Mouse (Mus musculus) midbrain, embryonic 12.5 days (tissue): ENCODE data around the gene Susd3. TPM values are rescaled to one million over a fixed set of nuclear protein-coding genes. Genes with fewer than 3 reads are reported as not detected.

Experiments
- ATAC-seq: fragments of 200-750 bp; cut with Nextera tagmentation; 2 replicates; pipeline ENCODE4 v1.8.0; 2017; ENCODE audit warnings: low read depth, moderate TSS enrichment, moderate library complexity; ENCODE audit not compliant: low FRiP score
- H3K27ac ChIP-seq: fragments of 300-500 bp; sonication (generic); replicated peaks from 2 replicates; pipeline ENCODE4 v1.5.1; 2016; ENCODE audit warnings: mild to moderate bottlenecking
- H3K27me3 ChIP-seq: fragments of 300-500 bp; sonication (generic); 2 replicates; pipeline ENCODE4 v1.6.1; 2016; ENCODE audit warnings: mild to moderate bottlenecking
- H3K36me3 ChIP-seq: fragments of 300-500 bp; sonication (generic); 2 replicates; pipeline ENCODE4 v1.6.1; 2016
- H3K4me1 ChIP-seq: fragments of 300-500 bp; sonication (generic); 2 replicates; pipeline ENCODE4 v1.6.1; 2016
- H3K4me2 ChIP-seq: fragments of 300-500 bp; sonication (generic); replicated peaks from 2 replicates; pipeline ENCODE4 v1.6.1; 2016; ENCODE audit warnings: mild to moderate bottlenecking, moderate library complexity
- H3K4me3 ChIP-seq: fragments of 300-500 bp; sonication (generic); 2 replicates; pipeline ENCODE4 v1.5.1; 2016; ENCODE audit warnings: mild to moderate bottlenecking
- H3K9ac ChIP-seq: fragments of 300-500 bp; sonication (generic); replicated peaks from 2 replicates; pipeline ENCODE4 v1.6.1; 2016; ENCODE audit warnings: mild to moderate bottlenecking, moderate library complexity
- H3K9me3 ChIP-seq: fragments of 300-500 bp; sonication (generic); 2 replicates; pipeline ENCODE4 v1.6.1; 2016; ENCODE audit warnings: mild to moderate bottlenecking
- WGBS: fragments of 180-500 bp; shearing (Covaris S2); methylation state at CpG from one replicate; pipeline ENCODE4 v1.1.7; 2016; 5-methylcytosine and 5-hydroxymethylcytosine counted together
- polyA plus RNA-seq: library from polyadenylated mRNA; unstranded; fragments of >200 nt; fragmentation: Nextera tagmentation; extraction: Ambion mirVana; gene quantifications from 2 replicates; pipeline ENCODE4 v1.2.1, GENCODE M21; 2016

The Susd3 gene
- polyA plus RNA-seq, 1 experiment from 2014 or later: 0.70 TPM

DNA sequence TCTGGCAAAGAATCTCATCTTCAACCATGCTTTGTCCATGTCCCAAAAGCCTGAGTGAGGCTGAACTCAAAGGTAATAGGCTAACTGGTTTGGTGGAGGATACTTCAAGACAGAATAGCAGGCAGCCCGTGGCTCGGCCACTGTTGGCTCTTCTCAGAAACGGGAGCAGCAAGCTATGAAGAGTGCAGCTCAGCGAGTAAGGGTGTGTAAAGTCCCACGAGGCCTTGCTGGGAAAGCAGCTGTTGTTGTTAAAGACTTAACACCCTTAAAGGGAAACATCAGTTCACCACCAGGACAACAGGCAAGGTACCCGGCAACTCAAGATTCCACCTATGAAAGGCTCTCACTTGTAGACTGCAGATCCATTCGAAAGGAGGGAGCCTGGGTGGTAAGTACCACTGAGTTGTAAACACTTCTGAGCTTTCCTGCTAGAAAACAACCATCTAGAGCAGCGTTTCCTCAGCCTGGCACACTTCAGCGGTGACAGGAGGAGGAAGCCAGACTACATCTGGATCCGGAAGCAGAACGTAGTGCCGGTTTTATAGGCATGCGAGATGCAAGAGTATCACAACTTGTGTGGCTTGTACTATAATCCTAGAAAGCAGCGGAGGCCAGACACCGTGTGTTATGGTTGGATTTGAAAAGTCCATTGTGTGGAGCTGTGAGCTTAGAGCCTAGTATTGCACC is 11.7 kb upstream of the Susd3 start:
- no peaks in the 10 kb centered on the region for H3K27me3 ChIP-seq
- peaks cover 3% of the 10 kb centered on the region; the same call in 1 of the 2 replicates for H3K36me3 ChIP-seq
- H3K27ac ChIP-seq: no peak overlapping the region
- no peak overlapping the region for H3K4me2 ChIP-seq
- ATAC-seq: no peak
- no peaks in the 10 kb centered on the region for H3K4me1 ChIP-seq
- WGBS: 87% methylated on average over 15 of the region's 15 CpGs
- no peak overlapping the region for H3K4me3 ChIP-seq
- H3K9ac ChIP-seq: no peak overlapping the region
- H3K9me3 ChIP-seq: no peaks in the 10 kb centered on the region

- Histone ChIP-seq H3K4me2 (no peak overlapping the region), H3K36me3 (no peaks in the 10 kb centered on the region), H3K27me3 (no peaks in the 10 kb centered on the region), H3K4me1 (no peaks in the 10 kb centered on the region), H3K9me3 (no peaks in the 10 kb centered on the region), H3K27ac (no peak overlapping the region), H3K4me3 (no peak overlapping the region), H3K9ac (no peak overlapping the region)
- 85% methylated on average over 3 of the region's 3 CpGs for WGBS
- no peak for ATAC-seq
These were observed 9.4 kb upstream of the Susd3 start for GRCm38 (mm10) chr13:49257819-49258313.

GRCm38 (mm10) chr13:49252746-49253145 is 4.2 kb upstream of the Susd3 start:
- no peak overlapping the region for H3K9ac ChIP-seq
- H3K4me3 ChIP-seq: no peak overlapping the region
- WGBS: 90% methylated on average over 13 of the region's 13 CpGs
- no peaks in the 10 kb centered on the region for H3K9me3 ChIP-seq
- H3K27me3 ChIP-seq: peaks cover 23% of the 10 kb centered on the region
- no peak for ATAC-seq
- H3K36me3 ChIP-seq: no peaks in the 10 kb centered on the region
- no peak overlapping the region for H3K4me2 ChIP-seq
- H3K4me1 ChIP-seq: peaks cover 5% of the 10 kb centered on the region
- H3K27ac ChIP-seq: no peak overlapping the region

GRCm38 (mm10) chr13:49252113-49252512 is 3.6 kb upstream of the Susd3 start:
- Histone ChIP-seq H3K36me3 (no peaks in the 10 kb centered on the region), H3K27me3 (peaks cover 29% of the 10 kb centered on the region), H3K9ac (no peak overlapping the region), H3K9me3 (no peaks in the 10 kb centered on the region), H3K4me1 (peaks cover 10% of the 10 kb centered on the region), H3K4me2 (no peak overlapping the region), H3K27ac (no peak overlapping the region), H3K4me3 (no peak overlapping the region)
- no peak for ATAC-seq
- 76% methylated on average over 2 of the region's 2 CpGs for WGBS

- ATAC-seq: no peak
- Histone ChIP-seq H3K36me3 (no peaks in the 10 kb centered on the region), H3K9me3 (no peaks in the 10 kb centered on the region), H3K27me3 (peaks cover 41% of the 10 kb centered on the region), H3K4me3 (no peak overlapping the region), H3K27ac (no peak overlapping the region), H3K9ac (no peak overlapping the region), H3K4me1 (peaks cover 10% of the 10 kb centered on the region), H3K4me2 (no peak overlapping the region)
- WGBS: 29% methylated on average over 4 of the region's 4 CpGs
These were observed 2.4 kb upstream of the Susd3 start for GRCm38 (mm10) chr13:49250716-49251517.

DNA sequence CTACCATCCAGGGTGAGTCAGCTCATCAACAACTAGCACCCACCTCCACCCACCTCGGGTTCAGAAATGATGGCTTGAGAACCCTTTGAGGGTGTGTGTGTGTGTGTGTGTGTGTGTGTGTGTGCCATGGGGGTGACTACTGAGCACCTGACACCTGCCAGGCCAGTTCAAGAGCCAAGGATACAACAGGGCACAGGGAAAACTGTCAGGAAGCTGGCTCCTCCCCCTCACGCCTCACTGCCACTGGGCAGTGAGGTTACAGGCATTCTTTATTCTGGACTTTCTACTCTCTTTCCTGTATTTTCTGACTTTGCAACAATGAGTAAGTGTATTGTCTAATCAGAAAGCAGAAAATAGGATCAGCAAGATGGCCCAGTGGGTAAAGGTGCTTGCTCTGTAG is 1.1 kb upstream of the Susd3 start:
- Histone ChIP-seq H3K27ac (no peak overlapping the region), H3K9ac (no peak overlapping the region), H3K4me1 (peaks cover 10% of the 10 kb centered on the region), H3K4me3 (no peak overlapping the region), H3K36me3 (no peaks in the 10 kb centered on the region), H3K27me3 (peaks cover 50% of the 10 kb centered on the region), H3K9me3 (no peaks in the 10 kb centered on the region), H3K4me2 (no peak overlapping the region)
- 69% methylated on average over 2 of the region's 2 CpGs for WGBS
- ATAC-seq: no peak

GRCm38 (mm10) chr13:49248923-49249322 is 417 bp upstream of the Susd3 start:
- Histone ChIP-seq H3K27me3 (peaks cover 50% of the 10 kb centered on the region), H3K4me2 (no peak overlapping the region), H3K27ac (no peak overlapping the region), H3K9ac (no peak overlapping the region), H3K9me3 (no peaks in the 10 kb centered on the region), H3K36me3 (no peaks in the 10 kb centered on the region), H3K4me3 (no peak overlapping the region), H3K4me1 (peaks cover 10% of the 10 kb centered on the region)
- no peak for ATAC-seq
- WGBS: 59% methylated on average over 3 of the region's 3 CpGs

DNA sequence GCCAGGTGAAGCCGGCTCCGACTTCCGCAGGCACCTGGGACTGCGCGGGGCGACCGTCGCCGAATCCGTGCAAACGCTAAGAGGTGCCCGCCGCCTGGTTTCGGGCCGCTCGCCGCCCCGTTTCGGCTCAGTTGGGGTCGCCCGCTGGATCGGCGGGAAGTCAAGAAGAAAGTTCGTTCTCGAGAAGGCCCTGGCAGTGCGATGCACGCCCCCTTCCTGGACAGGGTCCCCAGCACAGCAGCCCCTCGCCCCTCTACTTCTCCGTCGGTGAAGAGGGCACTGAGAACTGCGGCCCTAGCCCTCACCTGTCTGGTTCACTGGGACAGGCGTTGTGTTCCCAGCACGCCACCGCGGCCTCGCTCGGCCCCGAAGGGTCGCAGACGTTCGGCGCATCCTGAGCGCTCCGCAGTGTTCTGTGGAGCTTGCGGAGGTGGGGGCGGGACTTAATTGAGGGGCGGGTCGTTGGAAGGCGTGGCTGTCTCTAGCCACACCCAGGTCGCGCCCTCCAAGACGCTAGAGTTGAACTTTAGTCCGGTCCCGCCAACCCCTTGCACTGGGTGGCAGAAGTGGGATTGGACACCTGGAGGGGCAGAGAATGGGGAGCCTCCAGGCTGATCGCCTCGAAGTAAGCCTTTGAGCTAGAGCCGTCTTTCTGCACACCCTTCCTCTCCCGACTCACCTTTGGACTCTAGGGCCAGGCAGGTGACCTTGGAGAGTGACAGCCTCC is 603 bp downstream of the Susd3 start:
- WGBS: 1% methylated on average over 58 of the region's 58 CpGs
- Histone ChIP-seq H3K9me3 (no peaks in the 10 kb centered on the region), H3K4me1 (peaks cover 10% of the 10 kb centered on the region), H3K4me3 (peak overlapping the region; percentile 38), H3K4me2 (peak overlapping the region; percentile 59), H3K27ac (no peak overlapping the region), H3K27me3 (peaks cover 50% of the 10 kb centered on the region), H3K9ac (no peak overlapping the region), H3K36me3 (no peaks in the 10 kb centered on the region)
- ATAC-seq: peak; percentile 57

DNA sequence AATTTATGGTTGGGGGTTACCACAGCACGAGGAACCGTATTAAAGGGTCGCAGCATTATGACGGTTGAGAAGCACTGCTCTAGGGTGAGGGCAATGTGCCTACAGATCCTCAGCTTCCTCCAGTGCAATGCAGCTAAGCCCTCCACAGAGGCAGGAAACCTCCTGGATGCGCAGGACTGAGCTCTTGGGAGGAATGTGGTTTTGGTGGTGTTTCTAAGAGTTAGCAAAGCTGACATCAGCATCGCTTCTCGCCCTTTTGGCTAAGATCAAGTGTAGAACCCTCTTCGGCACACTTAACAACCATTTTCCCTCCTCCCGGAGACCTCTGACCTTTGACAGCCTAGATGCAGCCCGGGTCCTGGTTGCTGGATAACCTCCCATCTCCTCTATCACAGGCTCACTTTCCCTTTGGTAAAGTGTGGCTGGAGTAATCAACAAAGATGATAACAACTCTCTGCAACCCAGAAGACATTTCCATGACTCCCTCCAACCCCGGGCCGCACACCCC is 1.2 kb downstream of the Susd3 start:
- ATAC-seq: no peak
- Histone ChIP-seq H3K4me2 (peak overlapping the region; percentile 59), H3K27me3 (peaks cover 50% of the 10 kb centered on the region), H3K27ac (no peak overlapping the region), H3K36me3 (no peaks in the 10 kb centered on the region), H3K9me3 (no peaks in the 10 kb centered on the region), H3K4me1 (peaks cover 10% of the 10 kb centered on the region), H3K9ac (no peak overlapping the region), H3K4me3 (peak overlapping the region; percentile 38)
- WGBS: 36% methylated on average over 12 of the region's 12 CpGs

GRCm38 (mm10) chr13:49246626-49247025 is 1.9 kb downstream of the Susd3 start:
- H3K9me3 ChIP-seq: no peaks in the 10 kb centered on the region
- H3K36me3 ChIP-seq: no peaks in the 10 kb centered on the region
- no peak overlapping the region for H3K4me2 ChIP-seq
- no peak overlapping the region for H3K4me3 ChIP-seq
- peaks cover 10% of the 10 kb centered on the region for H3K4me1 ChIP-seq
- 81% methylated on average over 2 of the region's 2 CpGs for WGBS
- no peak overlapping the region for H3K27ac ChIP-seq
- no peak overlapping the region for H3K9ac ChIP-seq
- no peak for ATAC-seq
- peaks cover 50% of the 10 kb centered on the region for H3K27me3 ChIP-seq

- Histone ChIP-seq H3K36me3 (no peaks in the 10 kb centered on the region), H3K4me3 (no peak overlapping the region), H3K27me3 (peaks cover 54% of the 10 kb centered on the region), H3K4me2 (no peak overlapping the region), H3K9me3 (no peaks in the 10 kb centered on the region), H3K27ac (no peak overlapping the region), H3K4me1 (peaks cover 10% of the 10 kb centered on the region), H3K9ac (no peak overlapping the region)
- WGBS: 77% methylated on average over 3 of the region's 3 CpGs
- ATAC-seq: no peak
These were observed 2.5 kb downstream of the Susd3 start for GRCm38 (mm10) chr13:49246011-49246410.

GRCm38 (mm10) chr13:49245251-49245650 is 3.3 kb downstream of the Susd3 start:
- peaks cover 10% of the 10 kb centered on the region for H3K4me1 ChIP-seq
- no peak overlapping the region for H3K9ac ChIP-seq
- H3K9me3 ChIP-seq: no peaks in the 10 kb centered on the region
- no peak overlapping the region for H3K4me2 ChIP-seq
- no peak overlapping the region for H3K4me3 ChIP-seq
- peaks cover 51% of the 10 kb centered on the region for H3K27me3 ChIP-seq
- H3K36me3 ChIP-seq: no peaks in the 10 kb centered on the region
- WGBS: 50% methylated on average over 4 of the region's 4 CpGs
- H3K27ac ChIP-seq: no peak overlapping the region
- ATAC-seq: no peak
